Mouse (Mus musculus) forebrain, embryonic 14.5 days (tissue): ENCODE data around the gene Syngr2. TPM values are rescaled to one million over a fixed set of nuclear protein-coding genes. Genes with fewer than 3 reads are reported as not detected.

ENCODE experiments used
- ATAC-seq: fragments of 200-750 bp; cut with Nextera tagmentation; 2 replicates; pipeline ENCODE4 v1.8.0; 2017; ENCODE audit warnings: mild to moderate bottlenecking, moderate library complexity
- DNase-seq: peaks from one replicate; pipeline ENCODE4 v3.0.0-alpha.2; 2015; ENCODE audit warnings: low spot score
- H3K27ac ChIP-seq: fragments of 300-500 bp; sonication (generic); 2 replicates; pipeline ENCODE4 v1.5.1; 2014; ENCODE audit warnings: low read depth, mild to moderate bottlenecking, control low read depth, low read length, moderate library complexity
- H3K27me3 ChIP-seq: fragments of 300-500 bp; sonication (generic); replicated peaks from 2 replicates; pipeline ENCODE4 v1.6.1; 2014; ENCODE audit warnings: low read length, control low read depth, mixed read lengths; ENCODE audit not compliant: control insufficient read depth, insufficient read depth
- H3K36me3 ChIP-seq: fragments of 300-500 bp; sonication (generic); 2 replicates; pipeline ENCODE4 v1.6.1; 2014; ENCODE audit warnings: low read length, control low read depth; ENCODE audit not compliant: control insufficient read depth, insufficient read depth
- H3K4me1 ChIP-seq: fragments of 300-500 bp; sonication (generic); 2 replicates; pipeline ENCODE4 v1.6.1; 2014; ENCODE audit warnings: antibody characterized with exemption, low read length, control low read depth; ENCODE audit not compliant: control insufficient read depth, insufficient read depth
- H3K4me2 ChIP-seq: fragments of 300-500 bp; sonication (generic); 2 replicates; pipeline ENCODE4 v1.6.1; 2014; ENCODE audit warnings: mild to moderate bottlenecking, control low read depth, low read length
- H3K4me3 ChIP-seq: fragments of 300-500 bp; sonication (generic); 2 replicates; pipeline ENCODE4 v1.5.1; 2014; ENCODE audit warnings: low read depth, low read length, control low read depth
- H3K9ac ChIP-seq: fragments of 300-500 bp; sonication (generic); 2 replicates; pipeline ENCODE4 v1.6.1; 2014; ENCODE audit warnings: mild to moderate bottlenecking, low read length, control low read depth, moderate library complexity
- H3K9me3 ChIP-seq: fragments of 300-500 bp; sonication (generic); replicated peaks from 2 replicates; pipeline ENCODE4 v1.6.1; 2016; ENCODE audit warnings: low read length, control low read depth, mixed read lengths; ENCODE audit not compliant: control insufficient read depth
- WGBS: fragments of 180-500 bp; shearing (Covaris S2); extraction: QIAGEN DNeasy Blood & Tissue Kit; methylation state at CpG from one replicate; pipeline ENCODE4 v1.1.7; 2014; 5-methylcytosine and 5-hydroxymethylcytosine counted together
- polyA plus RNA-seq: library from polyadenylated mRNA; unstranded; fragments of >200 nt; fragmentation: Nextera tagmentation; extraction: Ambion mirVana; gene quantifications from 2 replicates; pipeline ENCODE4 v1.2.1, GENCODE M21; 2014

Gene Syngr2
- polyA plus RNA-seq, 1 experiment from 2014 or later, result 20.7 TPM

DNA sequence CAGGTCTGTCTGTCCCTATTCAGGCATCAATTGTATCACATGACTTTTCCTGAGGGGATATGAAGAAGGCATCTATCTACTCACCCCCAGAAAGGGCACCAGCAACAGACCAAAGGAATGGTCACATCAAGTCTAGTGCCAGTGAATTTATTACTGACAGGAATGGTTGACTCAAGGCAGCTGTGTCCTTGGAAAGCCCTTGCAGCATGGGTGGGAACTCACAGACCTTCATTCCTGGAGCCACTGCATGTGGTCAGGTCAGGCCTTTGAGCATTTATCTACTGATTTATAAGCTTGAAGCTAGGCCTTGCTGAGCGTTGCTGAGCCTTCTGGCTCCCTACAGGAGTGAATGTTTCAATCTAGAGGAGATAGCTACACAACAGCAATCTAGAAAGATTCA lies 31.4 kb downstream of the Syngr2 start:
- WGBS, result 59% methylated on average over 1 of the region's 1 CpGs
- H3K9ac ChIP-seq, result no peak overlapping the region
- no peaks in the 10 kb centered on the region for H3K9me3 ChIP-seq
- no peak overlapping the region for H3K4me2 ChIP-seq
- H3K27ac ChIP-seq, result no peak overlapping the region
- no peaks in the 10 kb centered on the region for H3K36me3 ChIP-seq
- H3K4me1 ChIP-seq, result peaks cover 3% of the 10 kb centered on the region; the same call in 1 of the 2 replicates
- H3K27me3 ChIP-seq, result no peaks in the 10 kb centered on the region
- H3K4me3 ChIP-seq, result no peak overlapping the region
- ATAC-seq, result no peak
- DNase-seq, result no peak

DNA sequence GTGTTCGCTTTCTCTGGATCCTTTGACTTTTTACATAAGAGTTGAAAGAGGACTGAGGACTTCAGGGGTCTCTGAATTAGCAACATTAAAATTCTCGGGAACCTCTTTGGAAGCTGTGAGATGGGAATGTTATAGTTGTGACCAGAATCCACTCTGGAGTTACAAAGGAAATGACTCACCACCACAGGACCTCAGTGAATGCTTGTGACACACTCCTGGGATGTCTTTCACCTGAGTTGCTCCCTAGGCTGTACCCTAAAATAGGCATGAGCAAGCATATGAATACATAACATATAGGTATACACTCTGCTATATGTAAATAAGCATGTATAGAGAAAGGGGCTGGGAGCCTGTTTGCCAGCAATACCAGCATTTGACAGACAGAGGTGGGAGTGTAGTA lies 34.0 kb downstream of the Syngr2 start:
- Histone ChIP-seq H3K36me3 (no peaks in the 10 kb centered on the region), H3K4me1 (0 out of 2 replicates have a peak, but pooled peaks cover 4% of the 10 kb centered on the region), H3K4me3 (no peak overlapping the region), H3K4me2 (no peak overlapping the region), H3K9ac (no peak overlapping the region), H3K27ac (no peak overlapping the region), H3K27me3 (no peaks in the 10 kb centered on the region), H3K9me3 (no peaks in the 10 kb centered on the region)
- 87% methylated on average over 2 of the region's 2 CpGs for WGBS
- DNase-seq (no peak), ATAC-seq (no peak)

DNA sequence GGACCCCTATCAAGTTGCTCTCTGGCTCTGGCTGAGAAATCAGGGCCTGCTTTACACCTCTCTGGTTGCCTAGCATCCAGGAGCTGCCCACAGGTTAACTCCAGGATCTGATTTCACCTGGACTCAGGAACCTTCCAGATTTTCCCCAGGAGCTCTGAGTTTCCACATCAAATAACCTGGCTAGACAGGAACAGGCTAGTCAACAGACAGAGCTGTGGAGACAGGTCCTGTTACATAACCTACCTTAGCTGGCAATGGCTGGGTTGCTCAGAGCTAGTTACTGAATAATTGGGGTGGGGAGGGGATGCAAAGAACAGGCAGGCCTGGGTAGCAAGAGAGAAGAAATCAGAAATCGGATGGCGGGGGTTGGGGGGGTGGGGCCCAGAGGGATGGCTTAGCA lies 35.5 kb downstream of the Syngr2 start:
- 73% methylated on average over 2 of the region's 2 CpGs for WGBS
- no peaks in the 10 kb centered on the region for H3K27me3 ChIP-seq
- ATAC-seq, result no peak
- no peaks in the 10 kb centered on the region for H3K36me3 ChIP-seq
- H3K4me2 ChIP-seq, result no peak overlapping the region
- no peaks in the 10 kb centered on the region for H3K9me3 ChIP-seq
- peaks cover 10% of the 10 kb centered on the region for H3K4me1 ChIP-seq
- no peak overlapping the region for H3K9ac ChIP-seq
- no peak overlapping the region for H3K4me3 ChIP-seq
- H3K27ac ChIP-seq, result no peak overlapping the region
- DNase-seq, result no peak

DNA sequence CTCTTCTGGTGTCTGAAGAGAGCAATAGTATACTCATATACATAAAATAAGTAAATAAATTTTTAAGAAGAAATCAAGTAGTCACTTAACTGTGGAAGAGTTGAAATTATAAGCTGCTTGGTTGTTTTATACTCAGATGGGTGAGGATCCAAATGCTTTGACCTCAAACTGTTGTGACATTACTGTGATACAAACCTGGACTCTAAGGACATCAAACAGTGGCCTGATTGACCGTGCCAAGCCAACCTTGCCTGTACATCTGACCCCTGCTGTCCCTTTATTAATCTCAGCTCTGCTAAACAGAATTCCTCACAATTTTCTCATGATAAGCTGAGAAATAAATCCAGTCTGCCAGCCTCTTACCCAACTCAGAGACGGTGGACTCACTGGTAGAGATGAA lies 36.2 kb downstream of the Syngr2 start:
- Histone ChIP-seq H3K9ac (no peak overlapping the region), H3K4me1 (peaks cover 15% of the 10 kb centered on the region), H3K4me3 (no peak overlapping the region), H3K36me3 (no peaks in the 10 kb centered on the region), H3K4me2 (no peak overlapping the region), H3K27me3 (no peaks in the 10 kb centered on the region), H3K27ac (no peak overlapping the region), H3K9me3 (no peaks in the 10 kb centered on the region)
- DNase-seq (no peak), ATAC-seq (no peak)
- 69% methylated on average over 2 of the region's 2 CpGs for WGBS

DNA sequence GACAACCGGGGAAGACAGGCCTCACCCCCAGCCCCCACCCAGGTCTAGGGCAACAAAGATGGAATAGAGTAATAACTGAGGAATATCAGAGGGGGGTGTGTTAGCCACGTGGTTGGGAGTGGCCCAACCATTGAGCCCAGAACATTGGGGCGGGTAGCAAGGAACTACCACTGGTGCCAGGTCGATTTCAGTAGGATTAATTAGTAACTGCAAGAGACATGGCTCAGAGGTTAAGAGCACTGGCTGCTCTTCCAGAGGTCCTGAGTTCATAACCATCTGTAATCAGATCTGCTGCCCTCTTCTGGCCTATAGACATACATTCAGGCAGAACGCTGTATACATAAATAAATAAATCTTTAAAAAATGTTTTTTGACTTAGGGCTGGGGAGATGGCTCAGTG lies 37.2 kb downstream of the Syngr2 start:
- Histone ChIP-seq H3K4me3 (no peak overlapping the region), H3K9ac (no peak overlapping the region), H3K4me1 (peaks cover 15% of the 10 kb centered on the region), H3K9me3 (no peaks in the 10 kb centered on the region), H3K27me3 (no peaks in the 10 kb centered on the region), H3K36me3 (no peaks in the 10 kb centered on the region), H3K4me2 (no peak overlapping the region), H3K27ac (no peak overlapping the region)
- WGBS, result 51% methylated on average over 5 of the region's 5 CpGs
- no peak for ATAC-seq
- DNase-seq, result no peak

DNA sequence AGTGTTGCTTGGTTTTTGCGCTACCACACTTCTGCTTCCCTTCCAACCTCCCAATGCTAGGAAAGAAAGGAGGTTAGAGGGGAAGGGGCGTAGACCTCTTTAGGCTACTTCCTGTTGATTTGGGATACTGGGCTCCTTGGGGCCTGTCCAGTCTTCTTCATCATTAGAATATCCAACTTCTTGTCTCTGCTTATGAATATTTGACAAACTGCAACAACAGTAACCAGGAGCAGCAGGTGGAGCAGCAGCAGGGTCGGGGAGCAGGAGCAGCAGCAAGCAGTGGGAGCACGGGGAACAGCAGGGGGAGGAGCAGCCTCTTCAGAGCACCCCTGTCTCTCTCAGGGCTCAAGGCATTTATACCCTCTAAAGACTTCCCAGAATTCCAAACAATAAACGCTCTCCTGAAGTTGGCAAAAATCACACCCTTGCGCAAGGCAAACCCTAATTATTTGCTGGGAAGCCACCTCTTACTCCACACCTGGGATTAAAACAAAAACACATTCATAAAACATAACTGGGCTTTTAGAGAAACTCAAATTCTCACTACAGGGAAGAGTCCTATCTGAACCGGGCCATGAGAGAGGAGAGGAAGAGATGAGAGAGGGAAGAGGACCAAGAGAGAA lies 38.2 kb downstream of the Syngr2 start:
- no peak overlapping the region; the same call in 1 of the 2 replicates for H3K4me2 ChIP-seq

DNA sequence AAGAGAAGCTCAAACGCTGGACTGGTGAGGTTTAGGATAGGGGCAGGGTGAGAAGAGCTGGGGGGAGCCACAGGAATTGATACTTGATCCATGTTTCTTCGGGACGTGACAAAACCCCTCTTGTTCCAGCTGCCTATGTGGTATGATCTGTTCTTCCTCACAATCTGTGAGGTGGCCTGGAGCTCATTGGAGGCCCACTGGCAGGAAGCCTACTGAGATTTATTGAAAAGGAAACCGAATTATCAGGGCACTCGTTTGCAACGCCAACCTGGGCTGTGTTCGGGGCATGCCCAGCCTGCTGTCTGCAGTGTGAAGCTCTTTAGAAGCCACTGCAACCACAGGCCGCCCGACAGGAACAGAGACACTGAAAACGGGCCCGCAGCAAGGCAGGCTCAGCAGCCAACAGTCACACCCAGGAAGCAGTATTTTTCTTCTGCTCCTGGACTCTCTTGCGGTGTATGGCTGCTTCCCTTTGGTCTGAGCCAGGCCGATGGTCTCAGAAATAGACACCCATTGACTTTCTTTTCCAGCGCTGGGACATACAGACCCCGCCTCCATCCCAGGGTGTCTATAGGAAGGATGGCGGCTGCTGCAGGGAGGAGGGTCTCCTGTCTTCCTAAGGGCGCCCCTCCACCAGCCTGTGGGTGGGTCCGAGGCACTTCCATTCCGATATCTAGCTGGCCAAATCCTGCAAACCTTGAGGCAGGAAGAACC lies 39.0 kb downstream of the Syngr2 start:
- DNase-seq (no peak), ATAC-seq (peak; percentile 90)
- Histone ChIP-seq H3K36me3 (peaks cover 12% of the 10 kb centered on the region; the same call in 1 of the 2 replicates), H3K9ac (peak overlapping the region; percentile 93), H3K27me3 (no peaks in the 10 kb centered on the region), H3K27ac (peak overlapping the region; percentile 98), H3K4me3 (peak overlapping the region; percentile 64), H3K9me3 (no peaks in the 10 kb centered on the region), H3K4me1 (peaks cover 15% of the 10 kb centered on the region), H3K4me2 (peak overlapping the region; percentile 84)
- 7% methylated on average over 19 of the region's 19 CpGs for WGBS

More for the DNA sequence above, 38.2 kb downstream of the Syngr2 start:
- 84% methylated on average over 7 of the region's 7 CpGs for WGBS
- no peak for DNase-seq
- no peaks in the 10 kb centered on the region for H3K27me3 ChIP-seq
- H3K4me1 ChIP-seq, result peaks cover 15% of the 10 kb centered on the region
- no peaks in the 10 kb centered on the region for H3K9me3 ChIP-seq
- H3K27ac ChIP-seq, result peak overlapping the region; percentile 98; the same call in 1 of the 2 replicates
- H3K9ac ChIP-seq, result peak overlapping the region; percentile 93
- H3K36me3 ChIP-seq, result peaks cover 5% of the 10 kb centered on the region; the same call in 1 of the 2 replicates
- ATAC-seq, result no peak
- H3K4me3 ChIP-seq, result no peak overlapping the region

DNA sequence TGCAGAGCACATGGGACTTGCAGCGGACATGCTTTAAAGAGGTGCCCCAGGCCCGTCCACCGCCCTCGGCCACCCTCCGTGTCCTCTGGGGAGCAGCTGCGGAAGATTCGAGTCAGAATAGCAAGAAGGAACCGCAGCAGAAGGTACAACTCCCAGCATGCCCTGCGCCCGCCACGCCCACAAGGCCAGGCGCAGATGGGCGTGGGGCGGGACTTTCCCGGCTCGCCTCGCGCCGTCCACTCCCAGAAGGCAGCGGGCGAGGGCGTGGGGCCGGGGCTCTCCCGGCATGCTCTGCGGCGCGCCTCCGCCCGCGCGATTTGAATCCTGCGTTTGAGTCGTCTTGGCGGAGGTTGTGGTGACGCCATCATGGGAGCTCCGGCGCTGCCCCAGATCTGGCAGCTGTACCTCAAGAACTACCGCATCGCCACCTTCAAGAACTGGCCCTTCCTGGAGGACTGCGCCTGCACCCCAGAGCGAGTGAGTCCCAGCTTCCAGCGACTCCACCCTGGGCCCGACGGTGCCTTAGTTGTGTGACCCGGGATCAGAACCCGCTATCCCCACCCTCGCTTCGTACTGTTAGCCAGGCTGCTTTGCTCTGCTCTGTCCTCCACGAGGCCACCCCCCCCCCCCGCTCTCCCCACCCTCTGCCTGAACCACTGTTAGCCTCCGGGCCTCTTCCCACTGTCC lies 39.7 kb downstream of the Syngr2 start, which contains the start of gene Birc5:
Gene Birc5 (plus strand): TSS at position 267 of the 687 bp plus-strand sequence.
- no peaks in the 10 kb centered on the region for H3K27me3 ChIP-seq
- peaks cover 15% of the 10 kb centered on the region for H3K4me1 ChIP-seq
- peak within 1 kb of the TSS; percentile 93 for H3K9ac ChIP-seq
- peak within 1 kb of the TSS; percentile 64 for H3K4me3 ChIP-seq
- peaks cover 19% of the 10 kb centered on the region for H3K36me3 ChIP-seq
- peak; percentile 95 for ATAC-seq
- under 1% methylated on average over 51 of the region's 51 CpGs for WGBS
- peak; percentile 98 for DNase-seq
- H3K27ac ChIP-seq, result peak within 1 kb of the TSS; percentile 98
- peak within 1 kb of the TSS; percentile 84 for H3K4me2 ChIP-seq
- H3K9me3 ChIP-seq, result no peaks in the 10 kb centered on the region
